Mouse (Mus musculus) embryo, embryonic 11.5 days (tissue): ENCODE measurements around the gene AC170998.1.
"Not testable (repeated sequence)": the region's sequence is repeated elsewhere in the genome, so short reads cannot be mapped to it uniquely, and the experiment has no call there.

Experiments used
- DNase-seq: peaks from one replicate; pipeline ENCODE4 v3.0.0-alpha.2; 2012; ENCODE audit warnings: low read depth, low spot score

The AC170998.1 gene

GRCm38 (mm10) chr17:28706697-28707096 lies 19.2 kb upstream of the AC170998.1 start:
- DNase-seq = no peak

GRCm38 (mm10) chr17:28707136-28707627 lies 18.7 kb upstream of the AC170998.1 start:
- no peak for DNase-seq

- no peak for DNase-seq
Measured at GRCm38 (mm10) chr17:28707816-28708215, 18.1 kb upstream of the AC170998.1 start.

GRCm38 (mm10) chr17:28708989-28709388 lies 16.9 kb upstream of the AC170998.1 start:
- DNase-seq = no peak

GRCm38 (mm10) chr17:28709552-28710290 lies 16.2 kb upstream of the AC170998.1 start:
- no peak for DNase-seq

GRCm38 (mm10) chr17:28710291-28710688 lies 15.6 kb upstream of the AC170998.1 start:
- no peak for DNase-seq

GRCm38 (mm10) chr17:28711237-28711636 lies 14.6 kb upstream of the AC170998.1 start:
- DNase-seq = no peak

- DNase-seq = no peak
Measured at GRCm38 (mm10) chr17:28712305-28712704, 13.6 kb upstream of the AC170998.1 start.

- DNase-seq = no peak
Measured at GRCm38 (mm10) chr17:28714006-28714405, 11.9 kb upstream of the AC170998.1 start.

GRCm38 (mm10) chr17:28715832-28716548 lies 9.9 kb upstream of the AC170998.1 start:
- no peak for DNase-seq

- no peak for DNase-seq
Measured at GRCm38 (mm10) chr17:28717535-28717934, 8.3 kb upstream of the AC170998.1 start.

GRCm38 (mm10) chr17:28727511-28727910 lies 1.6 kb downstream of the AC170998.1 start:
- not testable (repeated sequence) for DNase-seq

GRCm38 (mm10) chr17:28735317-28736105 lies 9.6 kb downstream of the AC170998.1 start:
- no peak for DNase-seq

- DNase-seq = no peak
Measured at GRCm38 (mm10) chr17:28736486-28736885, 10.6 kb downstream of the AC170998.1 start.

- no peak for DNase-seq
Measured at GRCm38 (mm10) chr17:28737973-28738372, 12.1 kb downstream of the AC170998.1 start.

GRCm38 (mm10) chr17:28739244-28739643 lies 13.4 kb downstream of the AC170998.1 start:
- DNase-seq = no peak

- DNase-seq = no peak
Measured at GRCm38 (mm10) chr17:28743145-28743866, 17.4 kb downstream of the AC170998.1 start.

- DNase-seq = no peak
Measured at GRCm38 (mm10) chr17:28743916-28744315, 18.0 kb downstream of the AC170998.1 start.

GRCm38 (mm10) chr17:28745773-28746172 lies 19.9 kb downstream of the AC170998.1 start:
- no peak for DNase-seq

GRCm38 (mm10) chr17:28748001-28748400 lies 22.1 kb downstream of the AC170998.1 start:
- DNase-seq = no peak

- DNase-seq = no peak
Measured at GRCm38 (mm10) chr17:28750580-28750979, 24.7 kb downstream of the AC170998.1 start.
